15 mouse cellular contexts compared by ENCODE assay signal in genomic region chr5:38813391-38814109, GRCm38 (mm10).
DNase-seq lines count a peak whose midpoint lies in the region; ATAC-seq lines count a peak whose summit lies in the region.
"Had no signal": no experiment of that assay in that cellular context is flagged by ENCODE, and none has a peak within 500 bp of the region (broad histone marks: within the 10 kb centered on the region; RNA-seq: fewer than 3 reads in every experiment).

No protein-coding gene starts in this region.

- H3K9ac ChIP-seq in embryonic facial prominence, embryonic 12.5 days, result no peak overlapping the region
- H3K9ac ChIP-seq in forebrain, embryonic 15.5 days (replicated peaks), result no peak overlapping the region
- no peak overlapping the region for H3K9ac ChIP-seq in midbrain, embryonic 15.5 days
- H3K9ac ChIP-seq: heart, embryonic 15.5 days; intestine, embryonic 15.5 days; limb, embryonic 15.5 days; lung, embryonic 15.5 days had no signal

- DNase-seq in layer of hippocampus, postnatal 10 days (ENCODE audit: low spot score in 2 of 2), result peak; percentile 16 to 28
- DNase-seq in layer of hippocampus, postnatal 36 days, result no peak
- no peak for DNase-seq in heart, adult 9 months (ENCODE audit: low spot score in 2 of 2)
- no peak for DNase-seq in retina, embryonic 14.5 days (ENCODE audit: low spot score)
- DNase-seq: cerebellum, adult 2 months; gastrocnemius, postnatal 25 days had no signal

- H3K9me3 ChIP-seq in embryonic facial prominence, embryonic 12.5 days, result no peaks in the 10 kb centered on the region
- no peaks in the 10 kb centered on the region for H3K9me3 ChIP-seq in forebrain, embryonic 15.5 days
- H3K9me3 ChIP-seq in midbrain, embryonic 15.5 days, result no peaks in the 10 kb centered on the region
- H3K9me3 ChIP-seq: heart, embryonic 15.5 days; intestine, embryonic 15.5 days; limb, embryonic 15.5 days; lung, embryonic 15.5 days had no signal

- H3K4me2 ChIP-seq in embryonic facial prominence, embryonic 12.5 days (replicated peaks), result no peak overlapping the region
- no peak overlapping the region for H3K4me2 ChIP-seq in forebrain, embryonic 15.5 days (replicated peaks)
- H3K4me2 ChIP-seq in midbrain, embryonic 15.5 days, result no peak overlapping the region
- H3K4me2 ChIP-seq: heart, embryonic 15.5 days; intestine, embryonic 15.5 days; lung, embryonic 15.5 days had no signal

- ATAC-seq in embryonic facial prominence, embryonic 12.5 days (ENCODE audit: insufficient number of reproducible peaks, insufficient read depth, low FRiP score, low TSS enrichment), result peak; percentile 70; the same call in 1 of the 2 replicates
- ATAC-seq in forebrain, embryonic 15.5 days (replicated peaks), result peak; percentile 81
- peak; percentile 50; the same call in 1 of the 2 replicates for ATAC-seq in midbrain, embryonic 15.5 days (replicated peaks)
- ATAC-seq: intestine, embryonic 15.5 days had no signal

- H3K4me3 ChIP-seq in embryonic facial prominence, embryonic 12.5 days, result no peak overlapping the region
- no peak overlapping the region for H3K4me3 ChIP-seq in forebrain, embryonic 15.5 days
- H3K4me3 ChIP-seq in midbrain, embryonic 15.5 days, result no peak overlapping the region
- H3K4me3 ChIP-seq: heart, embryonic 15.5 days; intestine, embryonic 15.5 days; limb, embryonic 15.5 days; lung, embryonic 15.5 days had no signal

- H3K4me1 ChIP-seq in embryonic facial prominence, embryonic 12.5 days, result peaks cover 13% of the 10 kb centered on the region
- H3K4me1 ChIP-seq in forebrain, embryonic 15.5 days, result peaks cover 32% of the 10 kb centered on the region
- peaks cover 6% of the 10 kb centered on the region; the same call in 1 of the 2 replicates for H3K4me1 ChIP-seq in midbrain, embryonic 15.5 days
- H3K4me1 ChIP-seq: heart, embryonic 15.5 days; intestine, embryonic 15.5 days; lung, embryonic 15.5 days had no signal

- WGBS in embryonic facial prominence, embryonic 12.5 days, result 25% methylated on average over 9 of the region's 9 CpGs
- 17% methylated on average over 9 of the region's 9 CpGs for WGBS in forebrain, embryonic 15.5 days
- WGBS in midbrain, embryonic 15.5 days, result 52% methylated on average over 9 of the region's 9 CpGs

- no peaks in the 10 kb centered on the region for H3K27me3 ChIP-seq in embryonic facial prominence, embryonic 12.5 days
- no peaks in the 10 kb centered on the region for H3K27me3 ChIP-seq in forebrain, embryonic 15.5 days
- H3K27me3 ChIP-seq in midbrain, embryonic 15.5 days (replicated peaks), result no peaks in the 10 kb centered on the region
- H3K27me3 ChIP-seq: CH12.LX; heart, embryonic 15.5 days; intestine, embryonic 15.5 days; lung, embryonic 15.5 days had no signal

- no peaks in the 10 kb centered on the region for H3K36me3 ChIP-seq in embryonic facial prominence, embryonic 12.5 days
- H3K36me3 ChIP-seq in forebrain, embryonic 15.5 days, result no peaks in the 10 kb centered on the region
- H3K36me3 ChIP-seq in midbrain, embryonic 15.5 days (replicated peaks), result no peaks in the 10 kb centered on the region
- H3K36me3 ChIP-seq: heart, embryonic 15.5 days; intestine, embryonic 15.5 days; limb, embryonic 15.5 days; lung, embryonic 15.5 days had no signal

- H3K27ac ChIP-seq in embryonic facial prominence, embryonic 12.5 days, result 0 out of 2 replicates have a peak overlapping the region, but pooled peaks have one; percentile 2
- H3K27ac ChIP-seq in forebrain, embryonic 15.5 days (replicated peaks), result peak overlapping the region; percentile 75
- H3K27ac ChIP-seq in midbrain, embryonic 15.5 days, result no peak overlapping the region
- H3K27ac ChIP-seq: heart, embryonic 15.5 days; intestine, embryonic 15.5 days; limb, embryonic 15.5 days; lung, embryonic 15.5 days; stomach, postnatal 0 days had no signal

Comparison
In these comparisons a context has a peak if more than half of its experiments do, and no peak if none do; other contexts are left out.
1. DNase-seq: peak in layer of hippocampus, postnatal 10 days (2 of 2); none in layer of hippocampus, postnatal 36 days (0 of 2), heart, adult 9 months (0 of 2) and retina, embryonic 14.5 days (single experiment).
2. Peak in every context shown above with its lines, with median percentiles within 50 percentile points of each other: ATAC-seq.